Mouse (Mus musculus) erythroid progenitor cell, adult 5-6 weeks (primary cell): Measurements from ENCODE around the gene Lhfpl1. TPM values are rescaled to one million over a fixed set of nuclear protein-coding genes. Genes with fewer than 3 reads are reported as not detected.
"Not testable (repeated sequence)": the region's sequence is repeated elsewhere in the genome, so short reads cannot be mapped to it uniquely, and the experiment has no call there.

Experiments
- ATAC-seq: replicated peaks from 2 replicates; pipeline ENCODE4 v1.8.0; 2016; ENCODE audit warnings: moderate number of reproducible peaks, mild to moderate bottlenecking, moderate TSS enrichment, inconsistent platforms; ENCODE audit not compliant: poor library complexity, low FRiP score, severe bottlenecking
- total RNA-seq, 2 experiments: library from RNA; stranded (forward) in 1 of 2; stranded (reverse) in 1 of 2; fragments of 150-400 nt in 1 of 2; fragments of 186-747, 209-891 nt in 1 of 2; gene quantifications; 2 replicates each; pipeline versions ENCODE4 v1.2.3 to v1.2.4; 2015 to 2017; ENCODE audit warnings: low replicate concordance in 2 of 2

The Lhfpl1 gene
- total RNA-seq (2015; ENCODE audit: low replicate concordance) = not detected in 2 replicates
- total RNA-seq (2017; ENCODE audit: low replicate concordance) = not detected in 2 replicates

DNA sequence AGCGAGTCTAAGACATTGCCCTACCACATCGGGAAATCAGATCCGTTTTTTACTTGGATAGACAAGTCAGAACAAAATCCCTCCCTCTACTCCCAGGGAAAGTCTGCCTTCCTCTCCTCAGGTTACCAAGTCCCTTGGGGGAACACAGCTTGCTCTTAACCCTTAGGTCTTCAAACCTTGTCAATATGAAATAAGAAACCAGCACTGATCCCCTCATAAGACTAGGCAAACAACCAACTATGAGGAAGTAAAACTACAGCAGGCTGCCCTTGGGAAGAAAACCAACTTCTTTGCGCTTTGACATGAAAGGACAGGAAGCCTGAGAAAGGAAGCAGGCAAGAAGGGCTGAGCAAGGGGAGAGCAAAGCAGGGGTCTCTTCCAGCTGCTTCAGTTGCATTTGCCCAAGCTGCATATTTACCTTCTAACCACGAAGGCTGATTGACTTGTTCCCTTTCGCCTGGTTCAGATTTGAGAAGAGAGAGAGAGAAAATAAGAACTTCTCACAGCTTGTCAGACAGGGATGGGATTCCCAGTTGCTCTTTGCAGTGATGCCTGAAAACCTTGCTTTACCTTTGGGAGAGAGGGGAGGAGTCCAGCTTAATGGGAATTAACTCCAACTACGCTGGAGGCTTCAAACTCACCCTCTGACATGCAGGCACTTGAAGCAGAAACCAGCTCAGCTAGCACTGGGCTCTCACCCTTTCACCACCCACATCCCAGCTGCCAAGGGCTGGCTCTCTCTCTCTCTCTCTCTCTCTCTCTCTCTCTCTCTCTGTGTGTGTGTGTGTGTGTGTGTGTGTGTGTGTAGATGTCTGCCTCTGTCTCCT is at the start of gene Lhfpl1:
Lhfpl1 (minus strand) TSS at position 713 of the 827 bp plus-strand sequence.
- ATAC-seq = no peak

DNA sequence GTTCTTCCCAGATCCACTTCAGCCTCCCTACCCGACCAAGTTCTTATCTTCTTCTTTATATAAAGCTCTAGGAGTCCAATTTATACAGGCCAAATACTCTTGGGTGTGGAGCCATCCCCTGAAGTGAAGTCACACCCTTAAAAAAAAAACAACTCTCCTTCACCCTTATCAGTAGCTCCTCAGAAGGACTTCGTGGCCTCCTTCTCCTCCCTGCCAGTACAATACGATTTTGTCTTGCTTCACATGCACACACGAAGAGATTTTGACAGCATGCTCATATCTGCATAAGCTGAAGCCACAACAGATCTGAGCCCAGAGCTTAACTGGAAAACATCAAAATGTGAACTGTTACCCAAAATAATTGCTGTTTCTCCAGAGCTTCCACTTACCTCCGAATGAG is 22.9 kb upstream of the Lhfpl1 start:
- ATAC-seq = no peak

DNA sequence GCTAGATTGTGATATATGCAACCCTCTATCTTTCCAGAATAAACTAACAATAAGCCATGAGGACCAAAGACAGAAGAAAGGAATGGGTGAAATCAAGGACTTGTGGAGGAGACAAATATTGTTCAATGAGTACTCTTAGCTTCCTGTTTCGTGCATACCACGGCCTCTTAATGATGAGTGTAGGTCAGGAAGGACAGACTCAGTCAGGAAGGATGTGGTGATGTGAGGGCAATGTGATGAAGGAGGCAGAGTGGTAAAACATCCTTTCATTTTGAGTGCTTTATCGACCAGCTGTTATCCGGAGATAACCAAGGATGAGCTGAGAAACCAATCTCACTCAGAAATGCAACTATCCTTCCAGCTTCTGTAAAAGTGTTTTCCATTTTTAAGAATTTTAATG is 13.6 kb upstream of the Lhfpl1 start:
- no peak for ATAC-seq

DNA sequence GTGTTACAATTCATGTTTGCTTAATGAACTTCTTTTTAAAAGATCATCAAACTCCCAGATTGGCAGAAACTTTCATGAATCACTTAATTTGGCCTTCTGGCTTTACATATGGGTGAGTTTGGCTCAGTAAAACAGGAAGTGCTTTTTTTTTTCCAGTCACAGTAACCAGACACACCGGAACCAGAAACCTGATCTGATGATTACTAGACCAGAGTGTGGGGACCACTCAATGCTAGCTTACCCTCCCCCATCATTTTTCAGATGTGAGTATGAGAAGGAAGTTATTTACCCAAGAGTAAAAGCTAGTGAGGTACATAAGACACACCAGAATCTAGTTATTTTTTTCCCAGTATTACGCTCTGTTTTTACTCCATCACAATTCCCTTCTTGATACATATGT is 6.5 kb downstream of the Lhfpl1 start:
- no peak for ATAC-seq

DNA sequence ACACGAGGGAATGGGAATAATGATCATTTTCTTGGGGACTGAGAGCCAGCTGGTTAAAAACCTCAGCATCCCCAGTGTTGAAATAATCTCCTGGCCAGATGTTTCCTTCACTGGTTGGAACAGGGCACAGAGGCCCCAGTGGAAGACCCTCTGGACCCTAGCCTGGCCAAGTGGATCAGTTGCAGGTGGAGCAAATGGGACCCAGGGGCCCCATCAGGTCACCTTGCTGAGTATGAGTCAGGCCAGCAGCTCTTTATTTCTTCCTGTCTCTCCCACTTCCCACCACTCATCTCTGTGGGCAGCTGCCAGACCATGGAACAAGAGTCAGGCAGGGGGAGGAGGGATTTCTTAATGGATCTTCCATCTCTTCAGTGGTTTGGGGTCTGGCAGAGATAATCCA is 12.7 kb downstream of the Lhfpl1 start:
- ATAC-seq = no peak

DNA sequence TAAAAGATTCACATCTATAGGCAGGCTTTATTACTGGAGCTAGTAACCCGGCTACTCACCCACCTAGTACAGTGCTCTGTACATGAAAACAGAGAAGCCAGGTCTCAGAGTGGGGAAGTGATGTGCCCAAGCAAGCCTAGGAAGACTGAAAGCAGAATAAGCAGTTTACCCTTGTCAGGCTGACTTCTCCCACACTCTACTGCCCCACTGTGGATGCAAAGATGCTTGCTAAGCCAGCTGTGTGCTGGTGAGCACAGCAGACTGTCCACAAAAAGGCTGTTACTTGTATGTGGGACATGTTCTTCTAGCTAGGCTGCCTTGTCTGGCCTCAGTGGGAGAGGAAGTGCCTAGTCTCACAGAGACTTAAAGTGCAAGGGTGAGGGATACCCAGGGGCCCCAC is 40.3 kb downstream of the Lhfpl1 start:
- no peak for ATAC-seq

DNA sequence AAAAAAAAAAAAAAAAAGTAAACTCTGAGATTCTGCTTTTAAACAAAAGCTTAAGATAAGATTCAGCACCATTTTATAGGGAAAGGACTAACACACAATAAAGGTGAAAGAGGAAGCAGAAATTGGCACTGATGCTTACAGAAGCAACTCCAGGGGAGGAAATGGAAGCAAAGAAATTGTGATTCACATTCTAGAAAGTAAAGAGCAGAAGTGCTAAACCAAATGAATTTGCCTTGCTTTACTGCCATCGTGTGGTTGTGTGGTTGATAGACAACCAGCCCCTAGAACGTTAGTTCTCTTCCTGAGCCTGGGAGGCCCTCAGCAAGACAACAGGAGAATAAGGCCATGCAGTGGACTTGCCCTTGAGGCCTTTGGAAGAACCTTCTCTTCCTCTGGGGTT is 41.7 kb downstream of the Lhfpl1 start:
- no peak for ATAC-seq

DNA sequence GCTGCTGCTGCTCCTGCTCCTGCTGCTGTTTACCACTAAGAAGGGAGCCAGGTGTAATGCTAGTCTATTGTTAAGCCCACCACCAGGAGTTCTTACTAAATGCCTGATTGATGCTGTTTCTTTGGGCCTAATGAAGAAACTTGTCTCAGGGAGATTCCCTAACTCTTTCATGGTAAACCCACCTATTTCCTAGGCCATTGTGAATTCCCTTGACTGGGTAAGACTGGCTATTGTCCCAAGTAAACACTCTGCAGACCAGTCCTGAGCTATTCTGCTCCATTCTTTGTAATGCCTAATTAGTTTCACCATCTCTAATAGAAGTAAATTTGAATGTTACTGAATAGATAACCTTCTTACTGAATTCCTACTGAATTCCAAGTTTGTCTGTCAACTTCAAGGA is 48.7 kb downstream of the Lhfpl1 start:
- ATAC-seq = not testable (repeated sequence)

DNA sequence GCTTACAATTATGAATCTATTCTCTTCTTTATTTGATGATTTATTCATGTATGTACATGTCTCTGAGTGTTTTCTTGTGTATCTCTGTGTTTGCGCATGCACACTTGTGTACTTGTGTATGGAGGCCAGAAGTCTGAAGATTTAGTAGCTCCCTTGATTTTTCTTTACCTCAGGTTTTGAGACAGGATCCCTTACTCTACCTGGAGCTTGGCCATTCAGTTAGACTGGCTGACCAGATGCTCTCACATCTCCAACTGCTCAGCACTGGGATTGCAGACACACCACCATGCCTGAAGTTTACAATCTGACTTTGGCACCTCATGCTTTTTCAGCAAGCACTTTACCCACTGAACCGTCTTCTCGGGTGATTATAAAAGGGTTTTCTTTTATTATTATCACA is 76.7 kb downstream of the Lhfpl1 start:
- no peak for ATAC-seq

DNA sequence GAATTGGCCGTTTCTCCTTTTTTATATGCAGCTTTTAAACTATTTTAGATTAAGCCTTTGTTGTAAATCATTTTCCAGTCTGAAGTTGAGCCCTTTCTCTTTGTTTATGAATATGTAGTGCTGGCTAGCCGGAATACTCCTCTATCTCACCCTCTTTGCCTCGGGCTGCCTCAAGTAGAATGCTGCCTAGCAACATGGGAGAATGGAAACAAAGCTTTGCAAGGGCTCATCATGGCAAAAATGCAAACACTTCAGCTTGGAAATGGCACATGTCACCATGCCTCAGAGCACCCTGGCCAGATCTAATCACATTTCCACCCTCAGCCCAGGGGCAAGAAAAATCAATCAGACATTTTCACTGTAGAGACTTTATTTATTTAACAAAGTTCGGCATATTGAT is 77.1 kb downstream of the Lhfpl1 start:
- ATAC-seq = no peak

DNA sequence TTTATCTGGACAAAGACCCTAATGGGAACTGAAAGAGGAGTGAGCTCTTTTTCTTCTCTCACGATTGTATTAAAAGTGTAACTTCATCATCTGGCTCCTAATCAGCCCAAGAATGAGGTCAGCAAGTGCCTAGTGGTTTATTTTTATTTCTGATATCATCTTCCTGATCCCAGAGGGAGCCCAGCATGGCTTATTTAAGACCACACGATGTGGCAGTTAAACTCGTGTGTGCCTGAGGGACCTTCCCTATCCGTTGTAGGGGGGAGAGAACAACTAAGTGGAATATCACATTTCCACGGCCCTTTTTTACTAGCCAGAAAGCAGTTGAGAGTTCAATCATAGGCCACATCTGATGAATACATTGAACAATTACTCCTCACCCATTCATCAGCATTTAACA is 87.1 kb downstream of the Lhfpl1 start:
- ATAC-seq = no peak

Other genes starting within 250 kb of the Lhfpl1 start
- gene Amot, start 156.1 kb upstream of the Lhfpl1 start, total RNA-seq (2015; ENCODE audit: low replicate concordance) = 0.36 and 5.9 TPM in 2 replicates
- gene Amot, start 156.1 kb upstream of the Lhfpl1 start, total RNA-seq (2017; ENCODE audit: low replicate concordance) = 1.3 TPM in 1 of 2 replicates, not detected in the other